Mouse (Mus musculus): ENCODE results near the gene Rbfox2.

- no peak for TF ChIP-seq CTCF (IDR thresholded peaks at IDR 0.05; ENCODE audit: low read depth, low read length)
- TF ChIP-seq EP300 (IDR thresholded peaks at IDR 0.05; ENCODE audit: insufficient read depth, low read depth, low read length) = no peak
Measured at GRCm38 (mm10) chr15:77296635-77297034, 10.2 kb downstream of the Rbfox2 start.
